Mouse (Mus musculus): ENCODE data around the gene Tmem184c. TPM values are rescaled to one million over a fixed set of nuclear protein-coding genes. Genes with fewer than 3 reads are reported as not detected.

The Tmem184c gene
- total RNA-seq, 2 experiments from 2014 or later = 8.8 to 10.7 TPM

Other genes with a start within 250 kb of the Tmem184c start
- 10 to 100 TPM; 37.6 to 40.7 TPM for gene Arhgap10, start 92.7 kb downstream of the Tmem184c start, total RNA-seq (2021)
- 1 to 10 TPM; 8.8 to 9.1 TPM for gene Prmt9, start 61.3 kb downstream of the Tmem184c start, total RNA-seq (2021)
- gene Ednra, start 113.8 kb upstream of the Tmem184c start, total RNA-seq (2021) = 1 to 10 TPM; 1.6 to 1.8 TPM